Mouse (Mus musculus): ENCODE measurements around the gene Taf1b. TPM values are rescaled to one million over a fixed set of nuclear protein-coding genes. Genes with fewer than 3 reads are reported as not detected.
"Not testable (repeated sequence)": the region's sequence is repeated elsewhere in the genome, so short reads cannot be mapped to it uniquely, and the experiment has no call there.

Taf1b gene
- polyA plus RNA-seq, 1 experiment from 2014 or later = 11.8 TPM

DNA sequence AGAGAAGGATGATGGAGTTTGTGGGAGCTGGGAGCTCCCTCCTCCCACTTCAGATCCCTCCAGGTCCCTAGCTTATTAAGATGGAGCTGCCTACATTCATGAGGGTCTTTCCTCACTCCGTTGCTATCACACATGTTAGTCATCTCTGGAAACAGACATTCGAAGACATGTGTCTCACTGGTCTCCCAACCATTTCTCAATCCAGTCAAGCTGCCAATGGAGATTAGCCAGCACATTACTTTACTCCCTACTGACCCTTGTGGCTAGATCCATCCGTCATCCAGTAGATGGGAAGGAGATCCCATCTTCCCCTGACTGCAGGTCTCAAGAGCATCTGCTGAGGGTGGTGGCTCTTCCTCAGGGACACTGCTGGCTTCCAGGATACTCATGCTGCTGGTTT lies 3.4 kb upstream of the Taf1b start:
- H3K4me1 ChIP-seq (replicated peaks); H3K9ac ChIP-seq; H3K4me2 ChIP-seq; H3K9me3 ChIP-seq (replicated peaks); H3K27ac ChIP-seq; ATAC-seq (ENCODE audit: low read depth); DNase-seq; H3K27me3 ChIP-seq; H3K4me3 ChIP-seq (replicated peaks); H3K36me3 ChIP-seq: not testable (repeated sequence)
- 56% methylated on average over 3 of the region's 3 CpGs for WGBS (ENCODE audit: insufficient replicate concordance)

DNA sequence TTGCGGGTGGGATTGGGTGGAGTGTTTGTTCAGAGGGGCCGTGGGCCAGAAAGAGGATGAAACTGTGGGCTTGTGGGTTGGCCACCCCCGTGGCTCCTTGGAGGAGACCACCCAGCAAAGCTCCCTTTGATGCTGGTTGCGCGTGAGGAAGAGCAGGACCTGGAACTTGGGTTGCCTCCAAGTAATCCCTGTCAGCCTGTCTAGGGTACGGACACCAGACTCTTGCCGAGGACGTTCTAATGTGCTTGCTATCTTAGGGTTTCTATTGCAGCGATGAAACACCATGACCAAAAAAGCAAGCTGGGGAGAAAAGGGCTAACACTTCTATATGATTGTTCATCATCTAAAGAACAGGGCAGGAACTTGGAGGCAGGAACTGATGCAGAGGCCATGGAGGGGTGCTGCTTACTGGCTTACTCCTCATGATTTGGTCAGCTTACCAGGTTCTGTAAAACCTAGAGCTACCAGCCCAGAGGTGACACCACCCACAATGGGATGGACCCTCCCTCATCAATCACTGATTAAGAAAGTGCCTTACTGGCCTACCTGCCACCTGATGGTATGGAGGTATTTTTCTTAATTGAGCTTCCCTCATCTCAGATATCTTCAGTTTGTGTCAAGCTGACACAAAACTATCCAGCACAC lies 804 bp downstream of the Taf1b start:
- Histone ChIP-seq H3K4me2 (peak overlapping the region; percentile 69), H3K27ac (peak overlapping the region; percentile 66; the same call in 1 of the 2 replicates), H3K4me3 (replicated peaks) (peak overlapping the region; percentile 75), H3K9ac (peak overlapping the region; percentile 79)
- H3K27me3 ChIP-seq; H3K9me3 ChIP-seq (replicated peaks); H3K36me3 ChIP-seq; H3K4me1 ChIP-seq (replicated peaks); DNase-seq: not testable (repeated sequence)
- ATAC-seq (ENCODE audit: low read depth) = peak; percentile 51
- 3% methylated on average over 9 of the region's 9 CpGs for WGBS (ENCODE audit: insufficient replicate concordance)

DNA sequence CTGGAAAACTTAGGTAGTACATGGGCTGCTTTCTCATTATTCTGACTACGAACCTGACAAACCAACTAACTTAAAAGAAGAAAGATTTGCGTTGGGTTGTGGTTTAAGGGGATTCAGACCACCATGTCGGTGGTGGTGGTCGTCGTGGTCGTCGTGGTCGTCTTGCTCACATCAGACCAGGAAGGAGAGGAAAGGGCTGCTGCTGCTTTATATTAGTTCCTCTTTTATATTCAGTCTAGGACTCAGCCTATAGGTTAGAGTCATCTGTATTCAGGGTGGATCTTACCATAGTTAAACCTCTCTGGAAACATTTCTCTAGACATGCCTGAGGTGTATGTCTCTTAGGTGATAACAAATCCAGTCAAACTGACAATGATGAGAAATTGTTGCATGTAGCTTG lies 19.0 kb downstream of the Taf1b start:
- Histone ChIP-seq H3K4me3 (replicated peaks) (no peak overlapping the region), H3K27ac (no peak overlapping the region), H3K4me2 (no peak overlapping the region), H3K4me1 (replicated peaks) (no peaks in the 10 kb centered on the region), H3K27me3 (no peaks in the 10 kb centered on the region), H3K9ac (no peak overlapping the region), H3K9me3 (replicated peaks) (no peaks in the 10 kb centered on the region), H3K36me3 (peaks cover 35% of the 10 kb centered on the region)
- ATAC-seq (ENCODE audit: low read depth) = no peak
- 24% methylated on average over 8 of the region's 8 CpGs for WGBS (ENCODE audit: insufficient replicate concordance)
- no peak for DNase-seq

DNA sequence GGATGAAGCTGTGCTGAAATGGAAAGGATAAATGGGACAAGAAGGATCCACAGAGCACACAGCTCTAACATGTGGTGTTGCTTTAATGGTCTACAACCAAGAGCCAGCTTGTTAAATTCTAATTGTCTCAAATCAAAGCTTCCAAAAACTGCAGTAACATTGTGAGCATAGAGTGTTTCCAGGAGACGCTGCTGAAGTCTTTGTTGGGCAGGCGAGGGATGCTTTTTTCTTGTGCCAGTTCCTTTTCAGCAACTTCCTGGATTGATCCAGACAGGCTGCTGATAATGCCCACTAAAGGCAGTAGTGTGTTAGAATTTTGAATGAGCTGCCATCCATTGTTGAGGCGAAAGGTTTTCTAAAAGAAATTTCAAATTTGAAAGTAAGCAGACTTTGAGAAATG lies 22.9 kb downstream of the Taf1b start:
- ATAC-seq (ENCODE audit: low read depth) (no peak), DNase-seq (no peak)
- WGBS (ENCODE audit: insufficient replicate concordance) = 66% methylated on average over 3 of the region's 3 CpGs
- Histone ChIP-seq H3K27ac (no peak overlapping the region), H3K4me3 (replicated peaks) (no peak overlapping the region), H3K9ac (no peak overlapping the region), H3K4me2 (no peak overlapping the region), H3K36me3 (peaks cover 18% of the 10 kb centered on the region; the same call in 1 of the 2 replicates), H3K4me1 (replicated peaks) (no peaks in the 10 kb centered on the region), H3K27me3 (no peaks in the 10 kb centered on the region), H3K9me3 (replicated peaks) (no peaks in the 10 kb centered on the region)

DNA sequence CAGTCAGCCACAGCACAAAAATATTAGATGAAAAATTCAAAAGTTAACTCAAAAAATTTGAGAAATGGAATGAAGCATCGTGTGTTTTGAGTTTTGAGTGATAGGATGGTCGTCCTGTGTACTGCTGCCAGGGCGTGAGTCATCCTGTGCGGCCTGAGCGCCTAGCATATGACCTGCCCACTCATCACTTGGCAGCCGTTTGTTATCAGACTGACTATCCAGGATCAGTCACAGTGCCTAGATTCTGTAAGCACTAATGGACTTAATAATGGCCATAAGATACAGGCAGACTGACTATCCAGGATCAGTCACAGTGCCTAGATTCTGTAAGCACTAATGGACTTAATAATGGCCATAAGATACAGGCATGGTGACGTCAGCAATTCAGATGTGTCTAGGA lies 26.9 kb downstream of the Taf1b start:
- not testable (repeated sequence) for H3K4me1 ChIP-seq (replicated peaks); DNase-seq; H3K9me3 ChIP-seq (replicated peaks); H3K27ac ChIP-seq; H3K36me3 ChIP-seq; H3K4me3 ChIP-seq (replicated peaks); ATAC-seq (ENCODE audit: low read depth); H3K27me3 ChIP-seq; H3K9ac ChIP-seq; H3K4me2 ChIP-seq
- 84% methylated on average over 7 of the region's 7 CpGs for WGBS (ENCODE audit: insufficient replicate concordance)

DNA sequence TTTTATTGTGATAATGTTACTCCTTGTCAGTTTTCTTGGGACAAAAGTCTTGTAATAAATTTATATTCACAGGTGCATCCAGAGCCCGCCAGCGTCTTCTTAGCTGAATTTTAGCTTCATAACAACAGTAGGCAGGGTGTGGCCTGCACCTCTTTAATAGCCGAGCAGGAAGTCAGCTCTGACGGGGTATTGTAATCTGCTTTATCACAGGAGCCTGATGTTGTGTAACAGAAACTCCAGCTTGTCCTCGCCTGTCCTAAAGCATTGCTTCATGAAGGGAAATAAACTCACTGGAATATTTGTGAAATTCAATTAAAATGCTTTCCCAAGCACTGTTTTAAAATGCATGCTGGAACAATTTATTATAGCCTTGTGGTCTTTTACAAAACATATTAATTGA lies 38.2 kb downstream of the Taf1b start:
- DNase-seq = no peak

DNA sequence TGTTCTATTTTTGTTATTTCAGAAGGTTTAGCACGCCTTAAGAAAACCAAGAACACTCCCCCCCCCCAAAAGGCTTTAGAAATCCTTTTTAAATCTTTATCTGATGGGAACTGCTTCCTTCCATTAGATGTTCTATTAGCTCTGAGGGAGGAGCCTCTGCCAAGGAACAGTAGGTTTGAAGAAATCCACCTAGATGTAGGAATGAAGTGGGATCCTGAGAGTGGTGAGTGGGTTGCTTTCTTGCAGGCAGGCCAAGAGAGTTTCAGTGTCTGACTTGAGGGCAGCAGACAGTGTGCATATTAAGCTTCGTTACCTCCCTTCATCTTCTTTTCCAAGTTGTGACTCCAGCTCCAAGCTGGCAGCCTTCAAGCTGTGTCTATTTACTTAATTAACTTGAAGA lies 39.0 kb downstream of the Taf1b start:
- Histone ChIP-seq H3K27me3 (no peaks in the 10 kb centered on the region), H3K9ac (no peak overlapping the region), H3K4me1 (replicated peaks) (peaks cover 15% of the 10 kb centered on the region), H3K27ac (no peak overlapping the region), H3K4me2 (no peak overlapping the region), H3K4me3 (replicated peaks) (no peak overlapping the region), H3K36me3 (0 out of 2 replicates have a peak, but pooled peaks cover 3% of the 10 kb centered on the region), H3K9me3 (replicated peaks) (no peaks in the 10 kb centered on the region)
- DNase-seq (no peak), ATAC-seq (ENCODE audit: low read depth) (no peak)
- 63% methylated on average over 2 of the region's 2 CpGs for WGBS (ENCODE audit: insufficient replicate concordance)

More for the DNA sequence above, 38.2 kb downstream of the Taf1b start:
- Histone ChIP-seq H3K9me3 (replicated peaks) (no peaks in the 10 kb centered on the region), H3K4me3 (replicated peaks) (no peak overlapping the region), H3K4me1 (replicated peaks) (peaks cover 15% of the 10 kb centered on the region), H3K27ac (no peak overlapping the region), H3K27me3 (no peaks in the 10 kb centered on the region), H3K36me3 (0 out of 2 replicates have a peak, but pooled peaks cover 6% of the 10 kb centered on the region), H3K9ac (no peak overlapping the region), H3K4me2 (no peak overlapping the region)
- no peak for ATAC-seq (ENCODE audit: low read depth)
- WGBS (ENCODE audit: insufficient replicate concordance) = 21% methylated on average over 5 of the region's 5 CpGs

DNA sequence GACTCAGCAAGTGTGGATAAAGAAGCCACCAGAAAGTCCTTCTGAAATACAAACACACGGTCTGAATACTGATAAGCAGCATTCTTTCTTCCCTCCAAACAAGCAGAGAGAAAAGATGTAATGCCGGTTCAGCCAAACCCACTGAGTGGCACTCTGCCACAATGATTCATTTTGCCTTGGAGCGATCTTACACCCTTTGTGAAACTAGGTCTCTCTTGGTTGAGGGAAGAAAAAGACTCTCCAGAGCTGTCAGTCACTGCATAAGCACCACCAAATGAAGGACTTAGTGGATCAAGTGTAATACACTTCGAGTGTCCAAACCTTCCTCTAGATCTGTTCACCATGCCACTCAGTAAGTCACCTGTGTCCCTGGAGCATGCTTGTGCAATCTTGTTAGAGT lies 39.8 kb downstream of the Taf1b start:
- WGBS (ENCODE audit: insufficient replicate concordance) = 62% methylated on average over 4 of the region's 4 CpGs
- Histone ChIP-seq H3K27me3 (no peaks in the 10 kb centered on the region), H3K27ac (no peak overlapping the region), H3K4me3 (replicated peaks) (no peak overlapping the region), H3K36me3 (no peaks in the 10 kb centered on the region), H3K9ac (no peak overlapping the region), H3K4me2 (no peak overlapping the region), H3K9me3 (replicated peaks) (no peaks in the 10 kb centered on the region), H3K4me1 (replicated peaks) (peaks cover 15% of the 10 kb centered on the region)
- ATAC-seq (ENCODE audit: low read depth) = no peak
- no peak for DNase-seq

DNA sequence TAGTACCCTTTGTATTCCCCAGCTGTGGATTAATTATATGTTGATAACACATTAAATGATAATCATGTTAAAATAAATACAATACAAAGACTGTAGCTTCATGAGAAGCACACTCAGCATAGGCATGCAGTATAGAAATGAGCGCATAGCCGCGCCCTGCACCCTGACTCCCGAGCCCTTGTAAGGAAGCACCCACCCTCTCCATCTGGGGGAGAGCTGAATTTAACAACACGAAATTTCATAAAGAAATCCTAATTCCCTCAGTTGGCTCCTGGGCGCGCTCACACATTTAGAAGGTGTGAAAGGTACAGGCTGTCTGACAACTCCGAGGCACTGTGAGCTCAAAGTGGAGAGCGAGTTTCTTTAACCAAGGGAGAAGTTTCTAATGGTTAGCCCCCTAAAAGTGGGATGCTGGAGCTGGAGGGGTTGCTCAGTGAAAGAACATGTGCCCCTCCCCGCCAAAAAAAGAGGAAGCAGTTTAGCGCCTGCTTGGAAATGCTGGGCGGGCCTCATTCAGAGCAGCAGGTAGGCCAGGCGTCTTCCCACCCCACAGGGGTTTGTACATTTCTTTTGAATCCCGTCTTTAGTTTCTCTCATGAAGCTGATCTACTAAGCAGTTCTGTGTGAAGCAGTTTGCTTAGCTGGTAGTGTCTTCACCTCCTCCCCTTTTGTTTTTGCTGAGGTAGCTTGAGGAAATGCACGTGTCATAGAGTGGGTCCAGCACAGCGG lies 43.4 kb downstream of the Taf1b start:
- no peak for ATAC-seq (ENCODE audit: low read depth)
- 67% methylated on average over 16 of the region's 16 CpGs for WGBS (ENCODE audit: insufficient replicate concordance)

DNA sequence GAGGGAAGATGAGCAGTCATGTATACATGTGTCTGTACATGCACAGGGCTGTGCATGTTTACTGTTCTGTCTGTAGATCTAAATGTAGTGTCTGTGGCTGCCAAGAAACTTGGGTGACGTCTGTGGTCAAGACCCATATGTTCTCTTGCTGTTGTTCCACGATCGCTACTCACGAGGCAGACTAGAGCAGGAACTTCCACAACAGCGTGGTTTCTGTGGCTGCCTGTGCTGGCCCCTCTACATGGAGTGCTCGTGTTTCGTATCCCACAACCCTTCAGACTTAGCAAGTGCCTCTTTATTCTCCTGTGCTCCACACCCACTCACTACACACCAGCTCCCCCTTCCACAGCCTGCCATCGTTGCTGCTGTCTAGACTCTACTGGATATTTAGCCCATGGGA lies 49.5 kb downstream of the Taf1b start:
- no peaks in the 10 kb centered on the region for H3K27me3 ChIP-seq
- 60% methylated on average over 8 of the region's 8 CpGs for WGBS (ENCODE audit: insufficient replicate concordance)
- DNase-seq (no peak), ATAC-seq (ENCODE audit: low read depth) (no peak)
- H3K9me3 ChIP-seq (replicated peaks) = no peaks in the 10 kb centered on the region
- no peak overlapping the region for H3K27ac ChIP-seq
- H3K4me1 ChIP-seq (replicated peaks) = no peaks in the 10 kb centered on the region
- H3K4me2 ChIP-seq = no peak overlapping the region
- 0 out of 2 replicates have a peak, but pooled peaks cover 10% of the 10 kb centered on the region for H3K36me3 ChIP-seq
- no peak overlapping the region for H3K9ac ChIP-seq
- no peak overlapping the region for H3K4me3 ChIP-seq (replicated peaks)

More for the DNA sequence above, 43.4 kb downstream of the Taf1b start:
- Histone ChIP-seq H3K36me3 (no peaks in the 10 kb centered on the region), H3K9me3 (replicated peaks) (no peaks in the 10 kb centered on the region), H3K4me1 (replicated peaks) (peaks cover 3% of the 10 kb centered on the region), H3K4me3 (replicated peaks) (no peak overlapping the region), H3K27me3 (no peaks in the 10 kb centered on the region), H3K9ac (no peak overlapping the region), H3K27ac (no peak overlapping the region), H3K4me2 (no peak overlapping the region)
- no peak for DNase-seq

DNA sequence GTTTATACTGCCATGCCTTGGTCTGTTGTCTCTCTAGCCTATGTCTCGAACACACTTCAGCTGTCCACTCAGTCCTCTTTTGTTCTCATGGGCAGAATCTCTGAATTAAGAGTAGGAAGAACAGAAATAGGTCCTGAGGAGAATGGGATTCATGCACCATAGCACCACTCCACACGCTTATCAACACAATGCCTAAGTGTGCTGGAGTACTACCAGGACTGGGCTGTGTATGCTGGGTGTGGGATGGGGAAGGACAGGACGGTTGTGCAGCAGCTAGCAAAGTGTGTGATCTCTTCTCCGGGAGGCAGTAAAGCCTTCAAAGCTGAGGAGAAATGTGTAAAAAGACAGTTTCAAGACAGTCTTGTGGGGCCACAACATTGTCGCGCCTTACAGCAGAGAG lies 50.7 kb downstream of the Taf1b start:
- no peaks in the 10 kb centered on the region for H3K27me3 ChIP-seq
- DNase-seq (no peak), ATAC-seq (ENCODE audit: low read depth) (no peak)
- H3K9ac ChIP-seq = no peak overlapping the region
- 0 out of 2 replicates have a peak, but pooled peaks cover 10% of the 10 kb centered on the region for H3K36me3 ChIP-seq
- no peak overlapping the region for H3K27ac ChIP-seq
- 80% methylated on average over 6 of the region's 6 CpGs for WGBS (ENCODE audit: insufficient replicate concordance)
- H3K9me3 ChIP-seq (replicated peaks) = no peaks in the 10 kb centered on the region
- no peak overlapping the region for H3K4me3 ChIP-seq (replicated peaks)
- H3K4me2 ChIP-seq = no peak overlapping the region
- no peaks in the 10 kb centered on the region for H3K4me1 ChIP-seq (replicated peaks)

DNA sequence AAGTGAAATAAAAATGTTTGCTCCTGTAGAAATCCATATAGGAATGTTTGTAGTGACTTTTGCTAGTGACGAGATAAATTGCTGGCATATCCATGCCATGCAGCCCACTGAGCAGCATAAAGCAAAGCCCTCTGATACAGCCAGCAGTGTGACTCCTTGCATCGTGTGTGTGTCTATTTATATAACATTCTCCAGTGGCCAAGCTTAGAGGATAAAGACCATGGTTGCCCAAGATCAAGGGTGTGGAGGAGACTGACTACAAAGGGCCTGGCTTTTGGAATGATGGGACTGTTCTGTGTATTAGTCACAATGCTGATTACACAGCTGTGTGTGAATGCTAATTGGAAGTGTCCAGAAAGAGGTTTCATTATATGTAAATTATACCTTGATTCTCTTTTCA lies 54.4 kb downstream of the Taf1b start:
- 69% methylated on average over 2 of the region's 2 CpGs for WGBS (ENCODE audit: insufficient replicate concordance)
- Histone ChIP-seq H3K27me3 (no peaks in the 10 kb centered on the region), H3K4me1 (replicated peaks) (peaks cover 5% of the 10 kb centered on the region), H3K9ac (no peak overlapping the region), H3K36me3 (0 out of 2 replicates have a peak, but pooled peaks cover 10% of the 10 kb centered on the region), H3K4me3 (replicated peaks) (no peak overlapping the region), H3K27ac (no peak overlapping the region), H3K4me2 (no peak overlapping the region), H3K9me3 (replicated peaks) (no peaks in the 10 kb centered on the region)
- ATAC-seq (ENCODE audit: low read depth) (no peak), DNase-seq (no peak)
